Mouse (Mus musculus) limb, embryonic 11.5 days (tissue): ENCODE measurements around the gene Duxf3. TPM values are rescaled to one million over a fixed set of nuclear protein-coding genes. Genes with fewer than 3 reads are reported as not detected.
"Not testable (repeated sequence)": the region's sequence is repeated elsewhere in the genome, so short reads cannot be mapped to it uniquely, and the experiment has no call there.

Source experiments
- ATAC-seq: fragments of 200-750 bp; cut with Nextera tagmentation; 2 replicates; pipeline ENCODE4 v1.8.0; 2017; ENCODE audit warnings: low read depth; ENCODE audit not compliant: insufficient number of reproducible peaks, low FRiP score, low TSS enrichment
- DNase-seq: peaks from one replicate; pipeline ENCODE4 v3.0.0-alpha.2; 2015; ENCODE audit warnings: low spot score
- H3K27ac ChIP-seq: fragments of 300-500 bp; sonication (generic); replicated peaks from 2 replicates; pipeline ENCODE4 v1.5.1; 2014; ENCODE audit warnings: low read depth, mild to moderate bottlenecking, low read length
- H3K27me3 ChIP-seq: fragments of 300-500 bp; sonication (generic); 2 replicates; pipeline ENCODE4 v1.6.1; 2014; ENCODE audit warnings: mild to moderate bottlenecking, low read length, mixed read lengths; ENCODE audit not compliant: control insufficient read depth, insufficient read depth
- H3K36me3 ChIP-seq: fragments of 300-500 bp; sonication (generic); 2 replicates; pipeline ENCODE4 v1.6.1; 2014; ENCODE audit warnings: mild to moderate bottlenecking, low read length, moderate library complexity, mixed read lengths; ENCODE audit not compliant: control insufficient read depth, insufficient read depth
- H3K4me1 ChIP-seq: fragments of 300-500 bp; sonication (generic); 2 replicates; pipeline ENCODE4 v1.6.1; 2014; ENCODE audit warnings: low read length, mixed read lengths; ENCODE audit not compliant: control insufficient read depth, insufficient read depth
- H3K4me2 ChIP-seq: fragments of 300-500 bp; sonication (generic); 2 replicates; pipeline ENCODE4 v1.6.1; 2014; ENCODE audit warnings: low read depth, mild to moderate bottlenecking, moderate library complexity; ENCODE audit not compliant: severe bottlenecking
- H3K4me3 ChIP-seq: fragments of 300-500 bp; sonication (generic); 2 replicates; pipeline ENCODE4 v1.5.1; 2014; ENCODE audit warnings: low read depth, low read length
- H3K9ac ChIP-seq: fragments of 300-500 bp; sonication (generic); 2 replicates; pipeline ENCODE4 v1.6.1; 2014; ENCODE audit warnings: mild to moderate bottlenecking, low read length
- H3K9me3 ChIP-seq: fragments of 300-500 bp; sonication (generic); 2 replicates; pipeline ENCODE4 v1.6.1; 2016; ENCODE audit warnings: low read length; ENCODE audit not compliant: control insufficient read depth
- WGBS: fragments of 180-500 bp; shearing (Covaris S2); extraction: QIAGEN DNeasy Blood & Tissue Kit; methylation state at CpG from one replicate; pipeline ENCODE4 v1.1.7; 2014; 5-methylcytosine and 5-hydroxymethylcytosine counted together
- polyA plus RNA-seq: library from polyadenylated mRNA; unstranded; fragments of >200 nt; fragmentation: Nextera tagmentation; extraction: Ambion mirVana; gene quantifications from 2 replicates; pipeline ENCODE4 v1.2.1, GENCODE M21; 2014

Duxf3 gene
- polyA plus RNA-seq, 1 experiment from 2014 or later, result not detected

- Histone ChIP-seq H3K9me3 (peaks cover 15% of the 10 kb centered on the region), H3K4me2 (no peak within 1 kb of the TSS), H3K4me3 (no peak within 1 kb of the TSS), H3K27ac (no peak within 1 kb of the TSS), H3K27me3 (no peaks in the 10 kb centered on the region), H3K4me1 (no peaks in the 10 kb centered on the region), H3K9ac (no peak within 1 kb of the TSS), H3K36me3 (no peaks in the 10 kb centered on the region)
- DNase-seq (no peak), ATAC-seq (no peak)
- 87% methylated on average over 10 of the region's 10 CpGs for WGBS
Measured at GRCm38 (mm10) chr10:58236613-58237012, 4.1 kb upstream of the Duxf3 start, which contains the start of gene Gm4981. TSS of gene Gm4981 (minus strand) at chr10:58236701.

- H3K9me3 ChIP-seq, result peaks cover 16% of the 10 kb centered on the region
- not testable (repeated sequence) for H3K4me2 ChIP-seq, H3K36me3 ChIP-seq, H3K9ac ChIP-seq, ATAC-seq, H3K27me3 ChIP-seq, H3K4me3 ChIP-seq, H3K4me1 ChIP-seq, DNase-seq, H3K27ac ChIP-seq
- WGBS, result 89% methylated on average over 4 of the region's 4 CpGs
Measured at GRCm38 (mm10) chr10:58234985-58235384, 2.5 kb upstream of the Duxf3 start.

GRCm38 (mm10) chr10:58233740-58234121 is 1.3 kb upstream of the Duxf3 start:
- not testable (repeated sequence) for H3K4me3 ChIP-seq, H3K4me2 ChIP-seq, ATAC-seq

GRCm38 (mm10) chr10:58233054-58233739 is 722 bp upstream of the Duxf3 start:
- not testable (repeated sequence) for H3K4me2 ChIP-seq, H3K27ac ChIP-seq, H3K4me3 ChIP-seq, H3K9ac ChIP-seq, H3K4me1 ChIP-seq, H3K27me3 ChIP-seq, H3K36me3 ChIP-seq, DNase-seq
- 79% methylated on average over 9 of the region's 10 CpGs for WGBS
- peak; percentile 55 for ATAC-seq
- H3K9me3 ChIP-seq, result peaks cover 12% of the 10 kb centered on the region

More at GRCm38 (mm10) chr10:58233740-58234121, 1.3 kb upstream of the Duxf3 start:
- not testable (repeated sequence) for H3K27me3 ChIP-seq, DNase-seq, H3K36me3 ChIP-seq, H3K9ac ChIP-seq, H3K4me1 ChIP-seq, H3K27ac ChIP-seq
- H3K9me3 ChIP-seq, result peaks cover 12% of the 10 kb centered on the region

- not testable (repeated sequence) for H3K9ac ChIP-seq, H3K36me3 ChIP-seq, H3K4me1 ChIP-seq, H3K4me2 ChIP-seq, H3K4me3 ChIP-seq, H3K9me3 ChIP-seq, H3K27ac ChIP-seq, H3K27me3 ChIP-seq
- DNase-seq (peak; percentile 79), ATAC-seq (peak; percentile 85)
- 88% methylated on average over 32 of the region's 35 CpGs for WGBS
Measured at GRCm38 (mm10) chr10:58231779-58232640, 465 bp downstream of the Duxf3 start.

GRCm38 (mm10) chr10:58231088-58231487 is 1.4 kb downstream of the Duxf3 start:
- not testable (repeated sequence) for ATAC-seq, H3K36me3 ChIP-seq, H3K4me1 ChIP-seq, DNase-seq, H3K9ac ChIP-seq, H3K4me3 ChIP-seq, H3K4me2 ChIP-seq, H3K27ac ChIP-seq, H3K27me3 ChIP-seq
- 80% methylated on average over 5 of the region's 7 CpGs for WGBS
- H3K9me3 ChIP-seq, result peaks cover 14% of the 10 kb centered on the region

- WGBS, result 50% methylated on average over 3 of the region's 3 CpGs
- DNase-seq, H3K27me3 ChIP-seq, H3K27ac ChIP-seq, H3K4me2 ChIP-seq, H3K4me3 ChIP-seq, ATAC-seq, H3K36me3 ChIP-seq, H3K4me1 ChIP-seq, H3K9ac ChIP-seq: not testable (repeated sequence)
- H3K9me3 ChIP-seq, result peaks cover 14% of the 10 kb centered on the region
Measured at GRCm38 (mm10) chr10:58230021-58230420, 2.5 kb downstream of the Duxf3 start.

- not testable (repeated sequence) for H3K4me2 ChIP-seq, H3K4me3 ChIP-seq, H3K27me3 ChIP-seq, H3K36me3 ChIP-seq, ATAC-seq, DNase-seq, H3K27ac ChIP-seq, H3K9ac ChIP-seq, H3K4me1 ChIP-seq
- 81% methylated on average over 2 of the region's 6 CpGs for WGBS
- H3K9me3 ChIP-seq, result peaks cover 14% of the 10 kb centered on the region
Measured at GRCm38 (mm10) chr10:58227798-58228197, 4.7 kb downstream of the Duxf3 start.
